Mouse (Mus musculus): Measurements from ENCODE around the gene Kif3a.

DNA sequence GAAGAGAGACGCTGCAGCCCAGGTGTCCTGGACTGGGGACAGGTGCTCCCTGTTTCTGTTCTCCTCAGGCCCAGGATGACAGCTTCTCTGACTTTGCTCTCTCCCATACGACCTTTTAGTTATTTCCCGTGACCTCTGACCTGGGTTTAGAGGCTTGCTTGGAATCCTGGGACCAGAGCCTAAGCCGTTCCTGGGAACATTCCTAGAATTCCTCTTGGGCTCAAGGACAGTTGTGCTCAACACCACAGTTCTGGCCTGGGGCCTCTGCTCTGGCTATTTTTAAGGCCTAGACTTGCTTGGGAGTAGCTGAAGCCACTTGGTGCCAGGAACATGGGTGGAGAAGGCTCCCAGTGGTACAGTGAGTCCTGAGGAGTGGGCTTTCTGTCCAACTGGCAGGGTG is 41.7 kb upstream of the Kif3a start:
- no peak for TF ChIP-seq CTCF (IDR thresholded peaks at IDR 0.05; ENCODE audit: borderline replicate concordance, control insufficient read depth, extremely low read depth, insufficient read depth, low read length, poor library complexity)
- no peak for TF ChIP-seq POLR2A (IDR thresholded peaks at IDR 0.05; ENCODE audit: control insufficient read depth, extremely low read depth, insufficient read depth, low read length, poor library complexity)
